Mouse (Mus musculus) heart, embryonic 13.5 days (tissue): ENCODE measurements around the gene Mok. TPM values are rescaled to one million over a fixed set of nuclear protein-coding genes. Genes with fewer than 3 reads are reported as not detected.

ENCODE experiments used
- ATAC-seq: fragments of 200-750 bp; cut with Nextera tagmentation; 2 replicates; pipeline ENCODE4 v1.8.0; 2017; ENCODE audit warnings: moderate TSS enrichment; ENCODE audit not compliant: insufficient number of reproducible peaks, low FRiP score, low TSS enrichment; ENCODE audit errors: extremely low read depth
- H3K27ac ChIP-seq: fragments of 300-500 bp; sonication (generic); replicated peaks from 2 replicates; pipeline ENCODE4 v1.5.1; 2015; ENCODE audit warnings: moderate library complexity, mild to moderate bottlenecking, inconsistent platforms
- H3K27me3 ChIP-seq: fragments of 300-500 bp; sonication (generic); replicated peaks from 2 replicates; pipeline ENCODE4 v1.6.1; 2015; ENCODE audit warnings: mild to moderate bottlenecking, inconsistent platforms
- H3K36me3 ChIP-seq: fragments of 300-500 bp; sonication (generic); 2 replicates; pipeline ENCODE4 v1.6.1; 2015; ENCODE audit warnings: mild to moderate bottlenecking, inconsistent platforms
- H3K4me1 ChIP-seq: fragments of 300-500 bp; sonication (generic); 2 replicates; pipeline ENCODE4 v1.6.1; 2015; ENCODE audit warnings: inconsistent platforms
- H3K4me2 ChIP-seq: fragments of 300-500 bp; sonication (generic); 2 replicates; pipeline ENCODE4 v1.6.1; 2015; ENCODE audit warnings: inconsistent platforms, mild to moderate bottlenecking, moderate library complexity
- H3K4me3 ChIP-seq: fragments of 300-500 bp; sonication (generic); 2 replicates; pipeline ENCODE4 v1.5.1; 2015; ENCODE audit warnings: moderate library complexity, mild to moderate bottlenecking, inconsistent platforms
- H3K9ac ChIP-seq: fragments of 300-500 bp; sonication (generic); 2 replicates; pipeline ENCODE4 v1.6.1; 2015; ENCODE audit warnings: inconsistent platforms, mild to moderate bottlenecking, moderate library complexity
- H3K9me3 ChIP-seq: fragments of 300-500 bp; sonication (generic); 2 replicates; pipeline ENCODE4 v1.6.1; 2016; ENCODE audit warnings: inconsistent platforms
- WGBS: fragments of 180-500 bp; shearing (Covaris S2); methylation state at CpG from one replicate; pipeline ENCODE4 v1.1.7; 2015; ENCODE audit warnings: mixed read lengths; 5-methylcytosine and 5-hydroxymethylcytosine counted together
- polyA plus RNA-seq: library from polyadenylated mRNA; unstranded; fragments of >200 nt; fragmentation: Nextera tagmentation; extraction: Ambion mirVana; gene quantifications from 2 replicates; pipeline ENCODE4 v1.2.1, GENCODE M21; 2015

The Mok gene
- polyA plus RNA-seq, 1 experiment from 2014 or later: 3.5 TPM

- H3K4me3 ChIP-seq: no peak overlapping the region
- H3K36me3 ChIP-seq: no peaks in the 10 kb centered on the region
- H3K27me3 ChIP-seq: no peaks in the 10 kb centered on the region
- ATAC-seq: no peak
- 92% methylated on average over 4 of the region's 4 CpGs for WGBS
- no peak overlapping the region for H3K4me2 ChIP-seq
- H3K9ac ChIP-seq: no peak overlapping the region
- no peak overlapping the region for H3K27ac ChIP-seq
- no peaks in the 10 kb centered on the region for H3K9me3 ChIP-seq
- no peaks in the 10 kb centered on the region for H3K4me1 ChIP-seq
Measured at GRCm38 (mm10) chr12:110828908-110829307, 11.8 kb downstream of the Mok start.

GRCm38 (mm10) chr12:110822366-110822765 lies 18.4 kb downstream of the Mok start:
- Histone ChIP-seq H3K27me3 (no peaks in the 10 kb centered on the region), H3K9ac (no peak overlapping the region), H3K9me3 (no peaks in the 10 kb centered on the region), H3K4me1 (no peaks in the 10 kb centered on the region), H3K4me2 (no peak overlapping the region), H3K4me3 (no peak overlapping the region), H3K27ac (no peak overlapping the region), H3K36me3 (no peaks in the 10 kb centered on the region)
- 68% methylated on average over 7 of the region's 7 CpGs for WGBS
- no peak for ATAC-seq

- Histone ChIP-seq H3K9me3 (no peaks in the 10 kb centered on the region), H3K4me2 (no peak overlapping the region), H3K4me1 (no peaks in the 10 kb centered on the region), H3K27me3 (no peaks in the 10 kb centered on the region), H3K4me3 (no peak overlapping the region), H3K27ac (no peak overlapping the region), H3K36me3 (no peaks in the 10 kb centered on the region), H3K9ac (no peak overlapping the region)
- ATAC-seq: no peak
- 81% methylated on average over 2 of the region's 2 CpGs for WGBS
Measured at GRCm38 (mm10) chr12:110821787-110822186, 19.0 kb downstream of the Mok start.

GRCm38 (mm10) chr12:110819367-110819766 lies 21.4 kb downstream of the Mok start:
- WGBS: 72% methylated on average over 8 of the region's 8 CpGs
- Histone ChIP-seq H3K4me1 (no peaks in the 10 kb centered on the region), H3K27ac (no peak overlapping the region), H3K4me3 (no peak overlapping the region), H3K9ac (no peak overlapping the region), H3K36me3 (no peaks in the 10 kb centered on the region), H3K9me3 (no peaks in the 10 kb centered on the region), H3K4me2 (no peak overlapping the region), H3K27me3 (no peaks in the 10 kb centered on the region)
- ATAC-seq: no peak

GRCm38 (mm10) chr12:110816833-110817232 lies 23.9 kb downstream of the Mok start:
- 94% methylated on average over 2 of the region's 2 CpGs for WGBS
- H3K4me1 ChIP-seq: no peaks in the 10 kb centered on the region
- no peak overlapping the region for H3K4me2 ChIP-seq
- peaks cover 2% of the 10 kb centered on the region; the same call in 1 of the 2 replicates for H3K36me3 ChIP-seq
- no peaks in the 10 kb centered on the region for H3K27me3 ChIP-seq
- no peak overlapping the region for H3K4me3 ChIP-seq
- H3K9ac ChIP-seq: no peak overlapping the region
- no peaks in the 10 kb centered on the region for H3K9me3 ChIP-seq
- ATAC-seq: no peak
- H3K27ac ChIP-seq: no peak overlapping the region

GRCm38 (mm10) chr12:110814924-110815323 lies 25.8 kb downstream of the Mok start:
- H3K9me3 ChIP-seq: no peaks in the 10 kb centered on the region
- H3K36me3 ChIP-seq: peaks cover 2% of the 10 kb centered on the region; the same call in 1 of the 2 replicates
- no peak overlapping the region for H3K4me2 ChIP-seq
- 59% methylated on average over 17 of the region's 17 CpGs for WGBS
- H3K9ac ChIP-seq: no peak overlapping the region
- H3K27me3 ChIP-seq: no peaks in the 10 kb centered on the region
- no peak overlapping the region for H3K4me3 ChIP-seq
- H3K4me1 ChIP-seq: peaks cover 4% of the 10 kb centered on the region; the same call in 1 of the 2 replicates
- no peak overlapping the region for H3K27ac ChIP-seq
- no peak for ATAC-seq

GRCm38 (mm10) chr12:110813624-110814023 lies 27.1 kb downstream of the Mok start:
- Histone ChIP-seq H3K27ac (no peak overlapping the region), H3K9me3 (no peaks in the 10 kb centered on the region), H3K9ac (no peak overlapping the region), H3K4me2 (no peak overlapping the region), H3K4me3 (no peak overlapping the region), H3K4me1 (peaks cover 15% of the 10 kb centered on the region; the same call in 1 of the 2 replicates), H3K27me3 (no peaks in the 10 kb centered on the region), H3K36me3 (peaks cover 2% of the 10 kb centered on the region; the same call in 1 of the 2 replicates)
- ATAC-seq: no peak
- 85% methylated on average over 6 of the region's 6 CpGs for WGBS

- peaks cover 2% of the 10 kb centered on the region; the same call in 1 of the 2 replicates for H3K36me3 ChIP-seq
- H3K9ac ChIP-seq: no peak overlapping the region
- no peak overlapping the region for H3K4me3 ChIP-seq
- WGBS: 85% methylated on average over 9 of the region's 9 CpGs
- H3K4me1 ChIP-seq: peaks cover 15% of the 10 kb centered on the region; the same call in 1 of the 2 replicates
- no peaks in the 10 kb centered on the region for H3K27me3 ChIP-seq
- H3K9me3 ChIP-seq: no peaks in the 10 kb centered on the region
- H3K4me2 ChIP-seq: no peak overlapping the region
- no peak for ATAC-seq
- no peak overlapping the region for H3K27ac ChIP-seq
Measured at GRCm38 (mm10) chr12:110813132-110813531, 27.6 kb downstream of the Mok start.

GRCm38 (mm10) chr12:110808848-110809247 lies 31.9 kb downstream of the Mok start:
- Histone ChIP-seq H3K4me1 (peaks cover 25% of the 10 kb centered on the region), H3K9ac (no peak overlapping the region), H3K27ac (no peak overlapping the region), H3K36me3 (peaks cover 8% of the 10 kb centered on the region), H3K4me2 (no peak overlapping the region), H3K27me3 (no peaks in the 10 kb centered on the region), H3K4me3 (no peak overlapping the region), H3K9me3 (no peaks in the 10 kb centered on the region)
- no peak for ATAC-seq
- WGBS: 84% methylated on average over 5 of the region's 5 CpGs

GRCm38 (mm10) chr12:110808430-110808829 lies 32.3 kb downstream of the Mok start:
- Histone ChIP-seq H3K4me3 (no peak overlapping the region), H3K4me1 (peaks cover 27% of the 10 kb centered on the region), H3K27me3 (no peaks in the 10 kb centered on the region), H3K9me3 (no peaks in the 10 kb centered on the region), H3K27ac (no peak overlapping the region), H3K9ac (no peak overlapping the region), H3K4me2 (no peak overlapping the region), H3K36me3 (peaks cover 8% of the 10 kb centered on the region)
- WGBS: 81% methylated on average over 10 of the region's 10 CpGs
- no peak for ATAC-seq

- Histone ChIP-seq H3K36me3 (peaks cover 8% of the 10 kb centered on the region; the same call in 1 of the 2 replicates), H3K9ac (no peak overlapping the region), H3K9me3 (no peaks in the 10 kb centered on the region), H3K4me2 (no peak overlapping the region), H3K27me3 (no peaks in the 10 kb centered on the region), H3K4me3 (no peak overlapping the region), H3K27ac (no peak overlapping the region), H3K4me1 (peaks cover 45% of the 10 kb centered on the region)
- ATAC-seq: no peak
- WGBS: 76% methylated on average over 3 of the region's 3 CpGs
Measured at GRCm38 (mm10) chr12:110806301-110806970, 34.3 kb downstream of the Mok start.

- 15% methylated on average over 10 of the region's 10 CpGs for WGBS
- H3K27me3 ChIP-seq: no peaks in the 10 kb centered on the region
- H3K27ac ChIP-seq: peak overlapping the region; percentile 75
- H3K4me1 ChIP-seq: peaks cover 47% of the 10 kb centered on the region
- peak overlapping the region; percentile 56; the same call in 1 of the 2 replicates for H3K9ac ChIP-seq
- ATAC-seq: peak; percentile 56; the same call in 1 of the 2 replicates
- H3K4me2 ChIP-seq: peak overlapping the region; percentile 38; the same call in 1 of the 2 replicates
- no peaks in the 10 kb centered on the region for H3K9me3 ChIP-seq
- H3K4me3 ChIP-seq: no peak overlapping the region
- peaks cover 11% of the 10 kb centered on the region; the same call in 1 of the 2 replicates for H3K36me3 ChIP-seq
Measured at GRCm38 (mm10) chr12:110804261-110804660, 36.5 kb downstream of the Mok start.
